Mouse (Mus musculus): Measurements from ENCODE around the gene Eif3l. TPM values are rescaled to one million over a fixed set of nuclear protein-coding genes. Genes with fewer than 3 reads are reported as not detected.
A peak's percentile ranks its signal among the peaks of the same experiment; 100 is the strongest.

The Eif3l gene
- polyA plus RNA-seq, 1 experiment from 2014 or later: 206 TPM

DNA sequence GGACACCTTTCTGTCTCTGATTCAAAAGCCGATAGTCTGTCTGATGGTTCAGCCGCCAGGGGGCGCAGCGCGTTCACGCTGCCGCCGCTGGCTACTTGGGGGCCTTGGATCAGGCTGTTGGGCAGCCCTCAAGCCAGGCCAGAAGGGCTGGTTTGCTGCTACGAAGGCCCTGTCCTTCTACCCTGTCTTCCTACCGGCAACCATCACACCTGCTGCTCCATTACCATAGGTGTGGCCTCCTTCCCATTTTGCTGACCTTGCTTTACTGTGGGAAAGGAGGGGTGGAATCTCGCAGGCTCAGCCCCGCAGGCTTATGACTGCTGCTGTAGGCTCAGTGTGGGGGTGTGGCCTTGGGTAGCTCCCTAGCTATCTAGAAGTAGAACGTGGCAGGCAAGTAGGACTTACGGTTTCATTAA lies 37.1 kb upstream of the Eif3l start:
- peaks cover 27% of the 10 kb centered on the region for H3K36me3 ChIP-seq
- no peak overlapping the region for H3K4me3 ChIP-seq
- WGBS: 7% methylated on average over 14 of the region's 14 CpGs
- no peak overlapping the region for H3K9ac ChIP-seq
- peak overlapping the region; percentile 29; the same call in 1 of the 2 replicates for H3K4me2 ChIP-seq
- H3K4me1 ChIP-seq: peaks cover 44% of the 10 kb centered on the region
- H3K9me3 ChIP-seq: no peaks in the 10 kb centered on the region
- H3K27ac ChIP-seq: no peak overlapping the region
- peaks cover 27% of the 10 kb centered on the region for H3K27me3 ChIP-seq
- ATAC-seq (ENCODE audit: insufficient number of reproducible peaks, low FRiP score, low TSS enrichment, low read depth): no peak

DNA sequence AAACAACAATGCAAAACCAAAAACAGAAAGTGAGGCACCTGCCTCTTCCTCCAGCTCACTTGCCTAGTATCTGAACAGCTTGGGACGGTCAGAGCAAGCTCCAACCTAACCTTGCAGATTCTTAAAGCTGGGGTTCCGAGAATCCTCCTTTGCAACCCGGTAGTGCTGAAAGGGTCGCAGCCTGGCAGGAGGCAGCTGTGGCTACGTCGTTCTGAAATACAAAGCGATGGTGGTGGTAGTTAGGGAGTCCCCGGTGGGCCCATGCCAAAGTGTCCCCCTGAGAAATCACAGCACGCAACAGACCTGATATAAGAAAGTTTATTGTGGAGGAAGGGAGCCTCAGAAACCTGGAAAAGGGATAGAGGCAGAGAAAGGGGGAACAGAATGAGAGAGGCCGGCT lies 36.6 kb upstream of the Eif3l start:
- peaks cover 48% of the 10 kb centered on the region for H3K4me1 ChIP-seq
- no peak overlapping the region for H3K4me2 ChIP-seq
- H3K9ac ChIP-seq: no peak overlapping the region
- no peak overlapping the region for H3K4me3 ChIP-seq
- 69% methylated on average over 10 of the region's 10 CpGs for WGBS
- peaks cover 27% of the 10 kb centered on the region for H3K36me3 ChIP-seq
- no peaks in the 10 kb centered on the region for H3K9me3 ChIP-seq
- no peak overlapping the region; the same call in 1 of the 2 replicates for H3K27ac ChIP-seq
- H3K27me3 ChIP-seq: peaks cover 31% of the 10 kb centered on the region
- no peak for ATAC-seq (ENCODE audit: insufficient number of reproducible peaks, low FRiP score, low TSS enrichment, low read depth)

DNA sequence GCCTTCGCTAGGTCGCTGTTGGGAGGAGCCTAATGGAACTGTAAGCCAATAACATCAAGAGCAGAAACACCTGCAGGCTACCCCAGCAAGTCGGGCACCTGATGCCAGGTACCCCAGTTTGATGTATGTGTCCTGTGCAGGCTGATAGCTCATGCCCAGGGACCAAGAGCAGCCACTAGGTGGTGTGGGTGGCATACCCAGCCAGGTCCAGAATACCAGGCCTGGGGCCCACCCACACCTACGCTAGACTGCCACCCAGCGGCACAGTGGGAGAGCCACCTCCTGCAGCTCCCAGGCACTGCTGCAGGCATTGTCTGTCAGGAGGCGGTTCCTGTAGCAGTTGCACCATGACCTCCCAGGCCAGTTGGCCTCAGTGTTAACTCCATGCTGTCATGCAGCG lies 36.1 kb upstream of the Eif3l start:
- H3K4me1 ChIP-seq: peaks cover 49% of the 10 kb centered on the region
- ATAC-seq (ENCODE audit: insufficient number of reproducible peaks, low FRiP score, low TSS enrichment, low read depth): 0 out of 2 replicates have a peak, but pooled peaks have one; percentile 11

DNA sequence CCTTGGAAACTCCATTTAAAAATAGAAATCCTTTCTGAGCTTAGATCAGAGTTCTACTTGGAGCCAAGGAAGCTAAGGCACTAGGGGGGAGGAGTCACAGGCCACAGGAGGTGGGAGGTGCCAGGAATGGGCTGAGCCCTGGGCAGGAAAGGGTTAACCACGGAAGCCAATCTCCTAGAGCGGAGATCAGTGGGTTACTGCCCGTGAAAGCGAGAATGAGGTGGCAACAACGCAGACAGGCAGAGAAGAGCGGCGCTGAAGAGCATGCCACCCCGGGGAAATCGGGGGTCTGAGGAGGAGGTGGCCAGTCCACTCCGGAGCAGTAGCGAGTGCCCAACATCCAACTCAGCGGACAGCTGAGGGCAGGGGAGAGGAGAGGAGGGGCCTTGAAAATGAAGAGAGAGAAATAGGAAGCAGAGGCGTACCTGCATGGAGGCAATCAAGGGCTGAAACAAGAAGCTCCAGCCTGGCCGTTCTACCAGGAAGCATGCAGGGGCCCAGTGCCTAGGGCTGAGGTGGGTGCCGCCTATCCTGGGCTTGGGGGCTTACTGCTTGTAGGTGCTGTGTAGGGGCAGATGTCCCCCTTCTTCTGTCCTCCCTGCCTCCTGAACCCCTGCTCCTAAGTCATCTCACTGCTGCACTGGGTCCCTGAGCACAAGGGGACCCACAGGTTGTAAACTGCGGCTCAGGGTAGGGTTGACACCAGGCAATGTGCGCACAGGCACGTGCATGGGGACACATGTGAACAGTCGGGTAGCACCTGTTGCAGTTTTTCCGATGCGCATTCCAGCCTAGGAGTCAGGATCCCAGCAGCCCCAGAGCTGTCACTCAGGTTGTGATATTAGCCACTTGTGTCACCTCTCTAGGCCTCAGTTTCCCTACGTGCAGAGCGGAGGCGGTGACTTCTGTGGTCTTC lies 34.2 kb upstream of the Eif3l start:
- Histone ChIP-seq H3K4me1 (peaks cover 49% of the 10 kb centered on the region), H3K4me3 (peak overlapping the region; percentile 29), H3K9me3 (no peaks in the 10 kb centered on the region), H3K4me2 (peak overlapping the region; percentile 49), H3K9ac (0 out of 2 replicates have a peak overlapping the region, but pooled peaks have one; percentile 21), H3K27ac (no peak overlapping the region), H3K36me3 (peaks cover 18% of the 10 kb centered on the region), H3K27me3 (peaks cover 44% of the 10 kb centered on the region)
- no peak for ATAC-seq (ENCODE audit: insufficient number of reproducible peaks, low FRiP score, low TSS enrichment, low read depth)
- 17% methylated on average over 24 of the region's 24 CpGs for WGBS

More for the DNA sequence above, 36.1 kb upstream of the Eif3l start:
- 24% methylated on average over 7 of the region's 7 CpGs for WGBS
- Histone ChIP-seq H3K4me2 (no peak overlapping the region), H3K4me3 (no peak overlapping the region), H3K36me3 (peaks cover 27% of the 10 kb centered on the region), H3K9me3 (no peaks in the 10 kb centered on the region), H3K27ac (no peak overlapping the region), H3K27me3 (peaks cover 36% of the 10 kb centered on the region), H3K9ac (no peak overlapping the region)

DNA sequence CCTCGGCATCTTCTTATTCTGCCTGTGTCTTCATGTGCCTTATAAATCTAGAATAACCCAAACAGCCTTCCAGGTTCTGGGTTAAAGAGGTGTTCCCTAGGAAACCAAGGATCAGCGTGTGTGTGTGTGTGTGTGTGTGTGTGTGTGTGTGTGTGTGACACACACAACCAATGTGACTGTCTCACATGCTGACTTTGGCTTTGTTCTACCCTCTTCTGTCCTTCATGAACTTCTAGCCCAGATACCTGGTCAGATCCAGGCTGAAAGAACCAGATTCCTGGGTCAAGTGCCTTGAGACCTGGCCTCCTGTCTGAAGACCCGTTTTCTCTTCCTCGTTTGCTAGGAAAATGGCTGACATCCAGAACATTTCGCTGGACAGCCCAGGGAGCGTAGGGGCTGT lies 33.4 kb upstream of the Eif3l start, which contains the start of gene Galr3:
Galr3 (plus strand) TSS at position 301 of the 400 bp plus-strand sequence.
- Histone ChIP-seq H3K9me3 (no peaks in the 10 kb centered on the region), H3K4me1 (peaks cover 49% of the 10 kb centered on the region), H3K4me2 (peak within 1 kb of the TSS; percentile 94), H3K4me3 (peak within 1 kb of the TSS; percentile 53), H3K36me3 (peaks cover 10% of the 10 kb centered on the region; the same call in 1 of the 2 replicates), H3K27ac (no peak within 1 kb of the TSS), H3K9ac (peak within 1 kb of the TSS; percentile 46), H3K27me3 (peaks cover 44% of the 10 kb centered on the region)
- WGBS: 74% methylated on average over 6 of the region's 6 CpGs
- ATAC-seq (ENCODE audit: insufficient number of reproducible peaks, low FRiP score, low TSS enrichment, low read depth): no peak

DNA sequence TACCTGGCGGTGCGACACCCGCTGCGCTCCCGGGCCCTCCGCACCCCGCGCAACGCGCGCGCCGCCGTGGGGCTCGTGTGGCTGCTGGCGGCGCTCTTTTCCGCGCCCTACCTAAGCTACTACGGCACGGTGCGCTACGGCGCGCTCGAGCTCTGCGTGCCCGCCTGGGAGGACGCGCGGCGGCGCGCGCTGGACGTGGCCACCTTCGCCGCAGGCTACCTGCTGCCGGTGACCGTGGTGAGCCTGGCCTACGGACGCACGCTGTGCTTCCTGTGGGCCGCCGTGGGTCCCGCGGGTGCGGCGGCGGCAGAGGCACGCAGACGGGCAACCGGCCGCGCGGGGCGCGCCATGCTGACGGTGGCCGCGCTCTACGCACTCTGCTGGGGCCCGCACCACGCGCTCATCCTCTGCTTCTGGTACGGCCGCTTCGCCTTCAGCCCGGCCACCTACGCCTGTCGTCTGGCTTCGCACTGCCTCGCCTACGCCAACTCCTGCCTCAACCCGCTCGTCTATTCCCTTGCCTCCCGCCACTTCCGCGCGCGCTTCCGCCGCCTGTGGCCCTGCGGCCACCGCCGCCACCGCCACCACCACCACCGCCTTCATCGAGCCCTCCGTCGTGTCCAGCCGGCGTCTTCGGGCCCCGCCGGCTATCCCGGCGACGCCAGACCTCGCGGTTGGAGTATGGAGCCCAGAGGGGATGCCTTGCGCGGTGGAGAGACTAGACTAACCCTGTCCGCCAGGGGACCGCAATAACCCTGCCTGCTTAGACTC lies 32.1 kb upstream of the Eif3l start:
- Histone ChIP-seq H3K9ac (peak overlapping the region; percentile 46), H3K36me3 (no peaks in the 10 kb centered on the region), H3K4me2 (peak overlapping the region; percentile 94), H3K4me3 (peak overlapping the region; percentile 53), H3K27me3 (peaks cover 44% of the 10 kb centered on the region), H3K9me3 (no peaks in the 10 kb centered on the region), H3K4me1 (peaks cover 43% of the 10 kb centered on the region), H3K27ac (no peak overlapping the region)
- WGBS: under 1% methylated on average over 104 of the region's 105 CpGs
- no peak for ATAC-seq (ENCODE audit: insufficient number of reproducible peaks, low FRiP score, low TSS enrichment, low read depth)

DNA sequence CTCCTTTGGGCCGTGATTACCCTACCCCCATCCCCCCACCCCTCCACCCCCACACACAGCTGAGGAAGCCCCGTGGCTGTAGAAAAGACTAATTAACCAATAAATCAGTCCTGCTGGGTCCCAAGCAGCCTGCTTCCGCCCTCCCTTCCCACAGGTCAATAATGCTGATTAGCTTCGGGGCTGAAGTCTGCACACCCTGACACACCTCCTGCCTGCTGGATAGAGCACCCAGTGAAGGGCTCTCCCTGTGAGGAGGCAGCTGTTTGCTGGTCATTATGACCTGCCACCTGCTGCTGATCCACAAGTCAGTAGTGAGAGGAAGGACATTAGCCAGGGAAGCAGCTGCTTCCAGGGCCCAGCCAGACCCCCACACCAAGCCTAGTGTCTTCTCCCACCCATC lies 30.1 kb upstream of the Eif3l start:
- 16% methylated on average over 4 of the region's 4 CpGs for WGBS
- no peak overlapping the region for H3K27ac ChIP-seq
- H3K36me3 ChIP-seq: no peaks in the 10 kb centered on the region
- H3K4me1 ChIP-seq: peaks cover 27% of the 10 kb centered on the region
- H3K9me3 ChIP-seq: no peaks in the 10 kb centered on the region
- H3K4me2 ChIP-seq: no peak overlapping the region
- H3K4me3 ChIP-seq: no peak overlapping the region
- H3K27me3 ChIP-seq: peaks cover 44% of the 10 kb centered on the region
- no peak for ATAC-seq (ENCODE audit: insufficient number of reproducible peaks, low FRiP score, low TSS enrichment, low read depth)
- H3K9ac ChIP-seq: no peak overlapping the region

DNA sequence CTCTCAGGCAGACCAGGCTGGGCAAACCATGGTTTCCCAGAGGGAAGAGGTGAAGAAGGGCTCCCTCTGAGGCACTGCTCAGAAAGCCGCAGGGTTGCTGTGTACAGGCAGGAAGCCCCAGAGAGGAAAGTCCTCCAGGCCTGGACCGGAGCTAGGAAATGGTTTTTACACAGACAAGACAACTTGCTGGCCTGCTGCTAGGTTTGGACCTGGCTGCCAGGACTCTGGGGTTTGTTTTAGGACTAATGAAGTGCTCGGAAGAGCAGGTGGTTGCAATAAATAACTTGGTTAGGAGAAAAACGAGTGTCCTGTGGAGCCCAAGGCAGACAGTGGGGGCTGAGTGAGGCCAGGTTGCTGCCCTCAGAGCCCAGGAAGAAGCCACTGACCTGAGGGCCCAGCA lies 26.8 kb upstream of the Eif3l start:
- WGBS: 34% methylated on average over 4 of the region's 4 CpGs
- Histone ChIP-seq H3K4me2 (no peak overlapping the region), H3K36me3 (peaks cover 10% of the 10 kb centered on the region), H3K27me3 (peaks cover 14% of the 10 kb centered on the region), H3K27ac (no peak overlapping the region), H3K4me3 (no peak overlapping the region), H3K9ac (no peak overlapping the region), H3K4me1 (peaks cover 8% of the 10 kb centered on the region), H3K9me3 (no peaks in the 10 kb centered on the region)
- ATAC-seq (ENCODE audit: insufficient number of reproducible peaks, low FRiP score, low TSS enrichment, low read depth): no peak

DNA sequence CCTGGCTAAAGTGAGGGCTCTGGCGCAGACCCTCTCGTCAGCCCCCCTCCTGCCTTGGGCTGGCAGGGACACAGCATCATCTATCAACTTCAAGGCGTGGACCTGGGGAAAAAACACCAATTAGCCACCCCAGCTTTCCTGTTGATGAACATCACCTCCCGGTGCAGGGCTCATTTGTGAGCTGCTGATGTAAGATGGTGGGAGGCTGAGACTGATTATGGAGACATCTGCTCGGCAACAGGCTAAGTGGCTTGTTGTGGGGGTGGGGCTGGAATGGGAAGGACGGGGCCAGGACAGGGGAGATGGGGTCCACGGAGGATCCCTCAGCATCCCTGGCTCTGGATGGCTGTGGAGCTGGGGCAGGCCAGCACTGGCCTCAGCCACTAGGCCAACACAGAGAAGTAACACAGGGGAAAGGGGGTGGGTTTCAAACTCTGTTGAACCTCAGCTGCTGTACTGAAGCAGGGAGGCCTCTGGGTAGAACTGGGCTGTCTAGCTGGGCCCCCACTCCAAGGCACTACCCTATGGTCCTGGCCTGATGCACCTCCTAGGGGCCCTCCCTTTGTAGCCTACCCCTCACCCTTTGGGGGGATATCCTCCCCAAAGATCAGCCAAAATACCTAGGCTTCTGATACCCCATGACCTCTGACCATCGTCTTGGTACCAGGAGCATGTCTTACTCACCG lies 24.7 kb upstream of the Eif3l start:
- WGBS: 42% methylated on average over 9 of the region's 9 CpGs
- Histone ChIP-seq H3K27ac (no peak overlapping the region), H3K9ac (0 out of 2 replicates have a peak overlapping the region, but pooled peaks have one; percentile 14)

DNA sequence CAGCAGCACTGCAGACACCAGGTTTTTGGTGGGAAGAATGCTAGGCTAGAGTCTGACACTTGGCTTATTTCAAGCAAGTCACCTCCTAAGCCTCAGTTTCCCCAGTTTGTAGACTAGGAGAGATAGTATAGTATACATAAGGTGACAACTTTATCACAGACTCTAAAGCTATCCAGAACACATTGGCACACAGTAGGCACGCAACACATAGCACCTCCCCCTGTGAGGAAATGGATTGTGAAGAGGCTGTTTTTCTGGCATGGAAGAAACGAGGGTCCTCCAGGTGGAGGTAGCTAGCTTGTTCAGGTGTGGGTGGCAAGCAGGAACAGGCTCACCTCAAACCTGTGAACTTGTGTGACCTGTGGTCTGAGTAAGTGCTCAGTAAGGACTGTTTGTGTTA lies 24.0 kb upstream of the Eif3l start:
- no peak overlapping the region for H3K4me2 ChIP-seq
- no peak overlapping the region for H3K4me3 ChIP-seq
- WGBS: 67% methylated on average over 2 of the region's 2 CpGs
- no peak for ATAC-seq (ENCODE audit: insufficient number of reproducible peaks, low FRiP score, low TSS enrichment, low read depth)
- no peak overlapping the region for H3K27ac ChIP-seq
- no peaks in the 10 kb centered on the region for H3K9me3 ChIP-seq
- H3K4me1 ChIP-seq: 0 out of 2 replicates have a peak, but pooled peaks cover 6% of the 10 kb centered on the region
- H3K9ac ChIP-seq: no peak overlapping the region
- H3K36me3 ChIP-seq: peaks cover 37% of the 10 kb centered on the region
- H3K27me3 ChIP-seq: no peaks in the 10 kb centered on the region

More for the DNA sequence above, 24.7 kb upstream of the Eif3l start:
- no peak overlapping the region for H3K4me3 ChIP-seq
- H3K4me2 ChIP-seq: no peak overlapping the region
- H3K36me3 ChIP-seq: peaks cover 31% of the 10 kb centered on the region
- no peaks in the 10 kb centered on the region for H3K27me3 ChIP-seq
- ATAC-seq (ENCODE audit: insufficient number of reproducible peaks, low FRiP score, low TSS enrichment, low read depth): no peak
- H3K9me3 ChIP-seq: no peaks in the 10 kb centered on the region
- 0 out of 2 replicates have a peak, but pooled peaks cover 6% of the 10 kb centered on the region for H3K4me1 ChIP-seq

Measured in limb, embryonic 15.5 days (tissue).